Mouse (Mus musculus) ES-Bruce4 (cell line): Measurements from ENCODE around the gene Prox2. TPM values are rescaled to one million over a fixed set of nuclear protein-coding genes. Genes with fewer than 3 reads are reported as not detected.

Source experiments
- H3K27ac ChIP-seq: 2 replicates; pipeline ENCODE4 v1.5.1; 2012; ENCODE audit warnings: low read length, inconsistent platforms; ENCODE audit not compliant: insufficient read depth
- H3K27me3 ChIP-seq: 2 replicates; pipeline ENCODE4 v1.6.1; 2012; ENCODE audit warnings: mild to moderate bottlenecking, low read length, inconsistent platforms; ENCODE audit not compliant: control insufficient read depth, poor library complexity, insufficient read depth, severe bottlenecking
- H3K36me3 ChIP-seq: 2 replicates; pipeline ENCODE4 v1.6.1; 2012; ENCODE audit warnings: inconsistent platforms, mild to moderate bottlenecking, low read length, moderate library complexity; ENCODE audit not compliant: control insufficient read depth, poor library complexity, insufficient read depth, severe bottlenecking
- H3K4me1 ChIP-seq: one replicate; pipeline ENCODE4 v1.8.1; 2011; ENCODE audit warnings: low read length; ENCODE audit not compliant: control insufficient read depth, insufficient read depth
- H3K4me3 ChIP-seq: 2 replicates; pipeline ENCODE4 v1.5.1; 2011; ENCODE audit warnings: low read depth, mild to moderate bottlenecking, low read length
- H3K9ac ChIP-seq: 2 replicates; pipeline ENCODE4 v1.6.1; 2012; ENCODE audit warnings: low read depth, mild to moderate bottlenecking, inconsistent platforms; ENCODE audit not compliant: poor library complexity, severe bottlenecking
- H3K9me3 ChIP-seq: replicated peaks from 2 replicates; pipeline ENCODE4 v1.6.1; 2012; ENCODE audit warnings: mild to moderate bottlenecking, low read length, inconsistent platforms; ENCODE audit not compliant: control insufficient read depth, poor library complexity, insufficient read depth, severe bottlenecking
- CTCF ChIP-seq: IDR thresholded peaks from one replicate; pipeline ENCODE4 v1.8.1; 2011; ENCODE audit warnings: low read depth, low read length
- EP300 ChIP-seq: IDR thresholded peaks from 2 replicates; pipeline ENCODE4 v1.6.1; 2011; ENCODE audit warnings: low read depth, low read length; ENCODE audit not compliant: insufficient read depth
- POLR2A ChIP-seq: IDR thresholded peaks from one replicate; pipeline ENCODE4 v1.8.1; 2011; ENCODE audit warnings: low read length; ENCODE audit not compliant: insufficient read depth
- polyA plus RNA-seq: library from polyadenylated mRNA; stranded (reverse); fragments of >200 nt; gene quantifications from 2 replicates; pipeline ENCODE4 v1.2.4, GENCODE M21; 2011; ENCODE audit warnings: low read depth; ENCODE audit not compliant: missing spikeins, insufficient read depth, insufficient read length

The Prox2 gene
- polyA plus RNA-seq: 0.62 and 0.73 TPM in 2 replicates

- Histone ChIP-seq H3K27me3 (no peaks in the 10 kb centered on the region), H3K27ac (no peak within 1 kb of the TSS), H3K4me3 (peak within 1 kb of the TSS; percentile 85), H3K9me3 (no peaks in the 10 kb centered on the region), H3K36me3 (peaks cover 4% of the 10 kb centered on the region), H3K4me1 (no peaks in the 10 kb centered on the region), H3K9ac (peak within 1 kb of the TSS; percentile 83)
- TF ChIP-seq EP300 (no peak), CTCF (no peak), POLR2A (no peak)
These were observed at the start of gene Prox2, which contains the start of gene Dlst for GRCm38 (mm10) chr12:85110698-85111592. Gene Prox2 (minus strand): TSS chr12:85110759. Gene Dlst (plus strand): TSS chr12:85110833.

DNA sequence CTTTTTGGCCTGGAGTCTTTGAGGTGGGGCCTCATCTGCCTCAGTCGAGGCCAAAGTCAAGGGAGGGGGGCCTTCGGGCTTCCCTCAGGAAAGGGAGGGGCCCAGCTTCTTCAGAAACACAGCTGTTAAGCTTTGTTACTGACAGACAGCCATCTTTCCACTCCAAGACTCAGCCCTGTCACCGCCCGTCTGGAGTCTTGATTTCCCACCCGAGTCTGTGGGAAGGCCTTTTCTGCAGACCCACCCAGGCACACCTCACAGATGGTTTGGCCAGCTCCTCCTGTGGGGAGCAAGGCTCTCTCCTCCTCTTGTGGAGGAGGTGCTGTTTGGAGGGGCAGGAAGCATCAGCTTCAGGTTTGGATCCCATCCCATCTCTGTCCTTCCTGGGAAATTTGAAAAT, 49.0 kb upstream of the Prox2 start:
- Histone ChIP-seq H3K4me3 (no peak overlapping the region), H3K9me3 (no peaks in the 10 kb centered on the region), H3K4me1 (no peaks in the 10 kb centered on the region)

GRCm38 (mm10) chr12:85158801-85159200, 48.2 kb upstream of the Prox2 start:
- no peak overlapping the region for H3K27ac ChIP-seq
- H3K9me3 ChIP-seq: no peaks in the 10 kb centered on the region
- H3K36me3 ChIP-seq: no peaks in the 10 kb centered on the region
- no peak overlapping the region for H3K4me3 ChIP-seq
- no peak overlapping the region for H3K9ac ChIP-seq
- no peaks in the 10 kb centered on the region for H3K27me3 ChIP-seq
- TF ChIP-seq POLR2A (no peak), EP300 (no peak), CTCF (no peak)
- no peaks in the 10 kb centered on the region for H3K4me1 ChIP-seq

More for the DNA sequence above, 49.0 kb upstream of the Prox2 start:
- Histone ChIP-seq H3K27me3 (no peaks in the 10 kb centered on the region), H3K27ac (no peak overlapping the region), H3K36me3 (no peaks in the 10 kb centered on the region), H3K9ac (no peak overlapping the region)
- no peak for TF ChIP-seq EP300
- TF ChIP-seq CTCF: no peak

DNA sequence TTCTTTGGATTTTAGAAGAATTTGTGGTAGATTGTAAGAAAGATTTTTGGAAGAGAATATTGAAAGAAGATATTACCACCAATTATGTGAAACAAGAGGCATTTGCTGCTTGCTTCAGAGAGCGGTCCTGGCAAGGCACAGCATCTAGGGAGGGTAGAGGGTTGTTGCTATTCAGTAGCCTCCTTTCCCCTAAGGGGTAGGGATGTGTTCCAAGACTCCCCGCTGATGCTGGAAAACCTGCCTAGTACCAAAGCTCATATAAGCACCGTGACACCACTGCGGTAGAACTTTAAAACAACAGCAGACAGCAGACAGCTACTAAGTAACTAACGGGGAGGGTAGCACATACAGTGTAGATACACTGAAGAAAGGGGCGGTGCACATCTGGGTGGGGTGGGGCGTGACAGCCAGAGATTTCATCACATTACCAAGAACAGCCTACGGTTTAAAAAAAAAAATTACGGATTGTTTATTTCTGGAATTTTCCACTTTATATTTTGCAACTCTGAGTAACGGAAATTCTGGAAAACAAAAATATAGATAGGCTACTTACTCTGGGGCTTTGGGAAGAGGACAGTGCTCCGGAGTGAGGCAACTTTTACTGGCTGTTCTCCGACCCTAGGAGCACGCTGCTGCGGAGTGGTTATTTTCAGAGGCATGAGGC, 47.4 kb upstream of the Prox2 start:
- no peaks in the 10 kb centered on the region for H3K4me1 ChIP-seq

DNA sequence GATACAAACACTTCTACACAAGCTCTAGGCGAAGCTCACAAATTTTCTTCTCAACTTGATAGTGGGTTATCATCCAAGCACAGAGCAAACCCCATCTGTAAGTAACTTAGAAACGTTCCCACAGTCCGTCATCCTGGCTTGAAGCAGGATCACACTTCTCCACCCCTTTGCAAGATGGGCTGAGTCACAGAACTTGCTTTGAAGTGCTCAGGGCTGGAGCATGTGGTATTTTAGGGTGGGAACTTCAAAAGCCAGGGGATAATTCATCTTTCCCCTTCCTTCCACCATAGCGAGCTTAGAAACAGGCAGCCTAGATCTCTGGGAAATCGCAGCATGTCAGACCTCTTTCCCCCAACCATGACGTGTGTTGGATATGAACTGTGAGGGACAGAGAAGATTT, 45.8 kb upstream of the Prox2 start:
- Histone ChIP-seq H3K27ac (no peak overlapping the region), H3K27me3 (no peaks in the 10 kb centered on the region), H3K36me3 (no peaks in the 10 kb centered on the region), H3K9ac (no peak overlapping the region), H3K4me3 (no peak overlapping the region), H3K9me3 (no peaks in the 10 kb centered on the region), H3K4me1 (no peaks in the 10 kb centered on the region)
- TF ChIP-seq EP300 (no peak), POLR2A (no peak), CTCF (no peak)

More for the DNA sequence above, 47.4 kb upstream of the Prox2 start:
- TF ChIP-seq POLR2A (no peak), CTCF (no peak), EP300 (no peak)
- Histone ChIP-seq H3K27ac (no peak overlapping the region), H3K27me3 (no peaks in the 10 kb centered on the region), H3K4me3 (no peak overlapping the region), H3K36me3 (no peaks in the 10 kb centered on the region), H3K9me3 (no peaks in the 10 kb centered on the region), H3K9ac (no peak overlapping the region)

GRCm38 (mm10) chr12:85153011-85153410, 42.5 kb upstream of the Prox2 start:
- TF ChIP-seq EP300 (no peak), CTCF (no peak), POLR2A (no peak)
- H3K4me3 ChIP-seq: no peak overlapping the region
- no peak overlapping the region for H3K9ac ChIP-seq
- no peaks in the 10 kb centered on the region for H3K36me3 ChIP-seq
- no peaks in the 10 kb centered on the region for H3K9me3 ChIP-seq
- no peaks in the 10 kb centered on the region for H3K4me1 ChIP-seq
- H3K27me3 ChIP-seq: no peaks in the 10 kb centered on the region
- H3K27ac ChIP-seq: no peak overlapping the region
